Mouse (Mus musculus) stomach, adult 2 months (tissue): ENCODE results near the gene 2210010C04Rik. TPM values are rescaled to one million over a fixed set of nuclear protein-coding genes. Genes with fewer than 3 reads are reported as not detected.

ENCODE experiments used
- polyA plus RNA-seq: library from polyadenylated mRNA; depleted of rRNA; stranded (reverse); fragments of >200 nt; gene quantifications from 2 replicates; pipeline ENCODE4 v1.2.3, GENCODE M21; 2012; rRNA removed

Gene 2210010C04Rik
- polyA plus RNA-seq: 0.83 and 1.1 TPM in 2 replicates

GRCm38 (mm10) chr6:41035409-41035808, at the start of gene 2210010C04Rik:
2210010C04Rik (minus strand) TSS chr6:41035509.

GRCm38 (mm10) chr6:40999379-40999778, 35.9 kb downstream of the 2210010C04Rik start, which contains the start of gene Gm2663:
Gm2663 (minus strand) TSS chr6:40999479.

Other genes with a start within 250 kb of the 2210010C04Rik start
- not detected in 2 replicates for gene Moxd2, start 148.0 kb downstream of the 2210010C04Rik start, polyA plus RNA-seq
- gene Prss58, start 135.1 kb downstream of the 2210010C04Rik start, polyA plus RNA-seq: not detected in 2 replicates
- gene 1700074P13Rik, start 95.0 kb downstream of the 2210010C04Rik start, polyA plus RNA-seq: not detected in 2 replicates
- gene Gm4744, start 83.6 kb downstream of the 2210010C04Rik start, polyA plus RNA-seq: not detected in 2 replicates
- not detected in 2 replicates for gene 1810009J06Rik, start 70.8 kb downstream of the 2210010C04Rik start, polyA plus RNA-seq
- not detected in 2 replicates for gene Gm2663, start 36.0 kb downstream of the 2210010C04Rik start, polyA plus RNA-seq